Mouse (Mus musculus) MEL (cell line): ENCODE measurements around the gene Lmntd1. TPM values are rescaled to one million over a fixed set of nuclear protein-coding genes. Genes with fewer than 3 reads are reported as not detected.

Source experiments
- DNase-seq: peaks from one replicate; pipeline ENCODE4 v3.0.0; 2011; ENCODE audit warnings: low read depth, low spot score
- H3K27ac ChIP-seq: 2 replicates; pipeline ENCODE4 v1.5.1; 2012; ENCODE audit warnings: low read depth, mild to moderate bottlenecking, control low read depth, low read length, moderate library complexity; ENCODE audit not compliant: control insufficient read depth
- H3K27me3 ChIP-seq, 2 experiments: fragments of 150-350 bp in 1 of 2; sonication (generic) in 1 of 2; 2 replicates each; pipeline ENCODE4 v1.6.1; 2012; ENCODE audit warnings: low read length in 2 of 2, mild to moderate bottlenecking in 2 of 2, improper control_type of control experiment in 1 of 2, moderate library complexity in 1 of 2; ENCODE audit not compliant: insufficient read depth in 2 of 2, control insufficient read depth in 1 of 2
- H3K36me3 ChIP-seq, 2 experiments: 2 replicates each; pipeline ENCODE4 v1.6.1; 2012 to 2014; ENCODE audit warnings: low read length in 2 of 2, improper control_type of control experiment in 1 of 2, inconsistent platforms in 1 of 2, mild to moderate bottlenecking in 1 of 2; ENCODE audit not compliant: insufficient read depth in 2 of 2, control insufficient read depth in 1 of 2
- H3K4me1 ChIP-seq, 2 experiments: fragments of 150-350 bp in 1 of 2; sonication (generic) in 1 of 2; 2 replicates each; pipeline ENCODE4 v1.6.1; 2012; ENCODE audit warnings: low read length in 2 of 2, improper control_type of control experiment in 1 of 2, mild to moderate bottlenecking in 1 of 2; ENCODE audit not compliant: insufficient read depth in 2 of 2, control insufficient read depth in 1 of 2
- H3K4me3 ChIP-seq, 2 experiments: fragments of 150-350 bp in 1 of 2; sonication (generic) in 1 of 2; 2 replicates each; pipeline ENCODE4 v1.5.1; 2012; ENCODE audit warnings: low read depth in 2 of 2, low read length in 2 of 2, mild to moderate bottlenecking in 2 of 2, moderate library complexity in 2 of 2, control low read depth in 1 of 2, improper control_type of control experiment in 1 of 2; ENCODE audit not compliant: control insufficient read depth in 1 of 2, insufficient read depth in 1 of 2
- H3K79me2 ChIP-seq: 2 replicates; pipeline ENCODE4 v1.6.1; 2012; ENCODE audit warnings: mild to moderate bottlenecking, low read length, moderate library complexity; ENCODE audit not compliant: control insufficient read depth, poor library complexity, insufficient read depth
- H3K9ac ChIP-seq: 2 replicates; pipeline ENCODE4 v1.6.1; 2012; ENCODE audit warnings: low read depth, mild to moderate bottlenecking, control low read depth, low read length, moderate library complexity; ENCODE audit not compliant: control insufficient read depth, poor library complexity, severe bottlenecking
- H3K9me3 ChIP-seq: fragments of 150-350 bp; sonication (generic); replicated peaks from 2 replicates; pipeline ENCODE4 v1.6.1; 2012; ENCODE audit warnings: mild to moderate bottlenecking, low read length, improper control_type of control experiment, moderate library complexity; ENCODE audit not compliant: insufficient read depth
- BHLHE40 ChIP-seq: IDR thresholded peaks from 2 replicates; pipeline ENCODE4 v1.6.1; 2012; ENCODE audit warnings: low read depth, mild to moderate bottlenecking, inconsistent platforms, low read length, improper control_type of control experiment, borderline replicate concordance
- CHD1 ChIP-seq: IDR thresholded peaks from 2 replicates; pipeline ENCODE4 v1.6.1; 2012; ENCODE audit warnings: low read depth, mild to moderate bottlenecking, inconsistent platforms, low read length, improper control_type of control experiment
- CHD2 ChIP-seq: IDR thresholded peaks from 2 replicates; pipeline ENCODE4 v1.6.1; 2011; ENCODE audit warnings: low read length, improper control_type of control experiment
- E2F4 ChIP-seq: IDR thresholded peaks from 2 replicates; pipeline ENCODE4 v1.6.1; 2011; ENCODE audit warnings: low read depth, low read length, improper control_type of control experiment, borderline replicate concordance
- ELF1 ChIP-seq: IDR thresholded peaks from 2 replicates; pipeline ENCODE4 v1.6.1; 2014; ENCODE audit warnings: low read depth, mild to moderate bottlenecking, inconsistent platforms, low read length, improper control_type of control experiment, moderate library complexity
- JUND ChIP-seq: IDR thresholded peaks from 2 replicates; pipeline ENCODE4 v1.6.1; 2011; ENCODE audit warnings: low read depth, mild to moderate bottlenecking, improper control_type of control experiment, low read length
- KAT2A ChIP-seq: conservative IDR thresholded peaks from 2 replicates; pipeline ENCODE4 v1.6.1; 2012; ENCODE audit warnings: low read depth, low read length, improper control_type of control experiment, inconsistent platforms
- MAFK ChIP-seq: IDR thresholded peaks from 2 replicates; pipeline ENCODE4 v1.6.1; 2011; ENCODE audit warnings: low read depth, mild to moderate bottlenecking, low read length, improper control_type of control experiment, borderline replicate concordance
- MAX ChIP-seq: IDR thresholded peaks from 2 replicates; pipeline ENCODE4 v1.6.1; 2011; ENCODE audit warnings: low read length, improper control_type of control experiment
- MAZ ChIP-seq: IDR thresholded peaks from 2 replicates; pipeline ENCODE4 v1.6.1; 2012; ENCODE audit warnings: low read depth, mild to moderate bottlenecking, inconsistent platforms, low read length, improper control_type of control experiment
- MEF2A ChIP-seq: IDR thresholded peaks from 2 replicates; pipeline ENCODE4 v1.6.1; 2014; ENCODE audit warnings: low read depth, mild to moderate bottlenecking, inconsistent platforms, low read length, improper control_type of control experiment; ENCODE audit not compliant: poor library complexity, insufficient replicate concordance, severe bottlenecking; ENCODE audit errors: extremely low read depth
- MYC ChIP-seq: IDR thresholded peaks from 2 replicates; pipeline ENCODE4 v1.6.1; 2011; ENCODE audit warnings: low read depth, mild to moderate bottlenecking, low read length, improper control_type of control experiment, moderate library complexity
- POLR2AphosphoS2 ChIP-seq: IDR thresholded peaks from 2 replicates; pipeline ENCODE4 v1.6.1; 2011; ENCODE audit warnings: low read length, improper control_type of control experiment
- RAD21 ChIP-seq: IDR thresholded peaks from 2 replicates; pipeline ENCODE4 v1.6.1; 2011; ENCODE audit warnings: mild to moderate bottlenecking, low read depth, low read length, improper control_type of control experiment
- SMC3 ChIP-seq: IDR thresholded peaks from 2 replicates; pipeline ENCODE4 v1.6.1; 2011; ENCODE audit warnings: low read depth, low read length, improper control_type of control experiment
- TBP ChIP-seq: IDR thresholded peaks from 2 replicates; pipeline ENCODE4 v1.8.0; 2011; ENCODE audit warnings: low read depth, low read length, improper control_type of control experiment
- UBTF ChIP-seq: IDR thresholded peaks from 2 replicates; pipeline ENCODE4 v1.6.1; 2012; ENCODE audit warnings: low read depth, mild to moderate bottlenecking, inconsistent platforms, low read length, improper control_type of control experiment, moderate library complexity, borderline replicate concordance; ENCODE audit not compliant: insufficient read depth
- USF1 ChIP-seq: IDR thresholded peaks from 2 replicates; pipeline ENCODE4 v1.6.1; 2014; ENCODE audit warnings: low read depth, mild to moderate bottlenecking, inconsistent platforms, low read length, improper control_type of control experiment, moderate library complexity
- USF2 ChIP-seq, 2 experiments: IDR thresholded peaks; 2 replicates each; pipeline ENCODE4 v1.6.1; 2011 to 2012; ENCODE audit warnings: improper control_type of control experiment in 2 of 2, low read length in 2 of 2, borderline replicate concordance in 1 of 2, inconsistent platforms in 1 of 2, low read depth in 1 of 2, mild to moderate bottlenecking in 1 of 2; ENCODE audit not compliant: insufficient read depth in 1 of 2
- ZC3H11A ChIP-seq: IDR thresholded peaks from 2 replicates; pipeline ENCODE4 v1.6.1; 2012; ENCODE audit warnings: low read depth, mild to moderate bottlenecking, inconsistent platforms, low read length, improper control_type of control experiment
- ZNF384 ChIP-seq: IDR thresholded peaks from 2 replicates; pipeline ENCODE4 v1.6.1; 2012; ENCODE audit warnings: low read depth, mild to moderate bottlenecking, inconsistent platforms, low read length, improper control_type of control experiment
- polyA plus RNA-seq, 2 experiments: library from polyadenylated mRNA; stranded (reverse) in 1 of 2; unstranded in 1 of 2; fragments of >175 nt in 1 of 2; fragments of >200 nt in 1 of 2; gene quantifications; 2 replicates each; pipeline versions ENCODE4 v1.2.1 to v1.2.4; 2012; ENCODE audit warnings: low replicate concordance in 2 of 2, low read depth in 1 of 2; ENCODE audit not compliant: insufficient read length in 2 of 2, insufficient read depth in 1 of 2, missing spikeins in 1 of 2
- total RNA-seq: library from RNA; depleted of rRNA; stranded (reverse); fragments of 300-350 nt; gene quantifications from 2 replicates; pipeline ENCODE4 v1.2.3, GENCODE M21; 2012

The Lmntd1 gene
- total and polyA plus RNA-seq, 3 experiments = not detected

DNA sequence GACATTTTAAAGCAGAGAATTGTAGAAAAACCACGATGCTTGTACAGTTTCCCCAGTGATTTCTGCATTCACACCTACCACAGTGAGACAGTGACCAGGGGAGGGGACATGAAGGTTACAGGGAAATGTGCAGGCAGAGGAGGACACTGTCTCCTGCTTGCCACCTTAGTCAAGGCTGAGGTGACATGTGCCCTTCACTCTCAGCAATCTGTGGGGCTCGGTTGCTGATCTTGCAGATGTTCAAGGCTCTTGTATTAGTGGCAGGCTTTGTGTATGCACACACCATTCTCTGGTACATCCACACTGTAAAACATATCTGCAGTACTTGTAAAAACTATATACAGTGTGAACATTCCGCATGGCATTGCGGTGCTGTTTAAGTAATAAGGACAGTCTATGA is 216.2 kb downstream of the Lmntd1 start:
- no peak overlapping the region for H3K9ac ChIP-seq
- H3K79me2 ChIP-seq = no peaks in the 10 kb centered on the region
- H3K4me1 ChIP-seq = no peaks in the 10 kb centered on the region
- no peaks in the 10 kb centered on the region for H3K9me3 ChIP-seq
- no peak overlapping the region for H3K27ac ChIP-seq
- H3K27me3 ChIP-seq = no peaks in the 10 kb centered on the region
- H3K36me3 ChIP-seq = no peaks in the 10 kb centered on the region
- no peak overlapping the region for H3K4me3 ChIP-seq
- TF ChIP-seq MEF2A = no peak
- TF ChIP-seq MAZ = no peak
- no peak for TF ChIP-seq MAFK
- TF ChIP-seq MAX = no peak
- TF ChIP-seq USF2 (IDR thresholded peaks at IDR 0.05; ENCODE audit: borderline replicate concordance in 1 of 2, insufficient read depth in 1 of 2, low read depth in 1 of 2, low read length in 2 of 2) = no peak
- no peak for TF ChIP-seq MYC
- TF ChIP-seq BHLHE40 = no peak
- no peak for TF ChIP-seq UBTF
- TF ChIP-seq CHD1 = no peak
- TF ChIP-seq TBP = no peak
- no peak for TF ChIP-seq KAT2A
- no peak for TF ChIP-seq POLR2AphosphoS2
- no peak for TF ChIP-seq RAD21
- no peak for TF ChIP-seq SMC3
- TF ChIP-seq ZC3H11A = no peak
- no peak for TF ChIP-seq CHD2
- TF ChIP-seq E2F4 = no peak
- no peak for TF ChIP-seq JUND
- no peak for TF ChIP-seq ZNF384
- no peak for DNase-seq

DNA sequence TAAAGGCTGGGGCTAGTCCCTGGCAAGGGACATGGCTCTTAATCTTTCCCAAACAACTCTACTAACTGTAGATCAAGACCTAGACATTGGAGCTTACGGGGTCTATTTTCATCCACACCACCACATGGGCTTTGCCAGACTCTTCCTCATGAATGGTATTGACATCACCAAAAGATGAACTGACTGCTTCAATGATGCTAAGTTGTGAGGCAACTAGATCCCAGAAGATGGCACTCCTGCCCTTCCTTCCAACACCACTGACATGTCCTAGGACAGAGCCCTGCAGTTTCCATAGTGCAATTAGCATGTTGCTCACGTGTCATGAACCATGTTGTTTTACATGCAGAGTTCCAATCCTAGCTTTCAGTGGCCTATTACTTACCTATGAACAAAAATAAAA is 217.6 kb downstream of the Lmntd1 start:
- Histone ChIP-seq H3K27me3 (no peaks in the 10 kb centered on the region), H3K36me3 (no peaks in the 10 kb centered on the region), H3K4me1 (no peaks in the 10 kb centered on the region), H3K9ac (no peak overlapping the region), H3K79me2 (no peaks in the 10 kb centered on the region), H3K9me3 (no peaks in the 10 kb centered on the region)
- TF ChIP-seq ELF1 (no peak), POLR2AphosphoS2 (no peak), USF1 (no peak), KAT2A (no peak), E2F4 (no peak)
- TF ChIP-seq, all 39 proteins: peak for 0
- Histone ChIP-seq H3K4me3 (no peak overlapping the region), H3K27ac (no peak overlapping the region)
- DNase-seq = no peak
